Mouse (Mus musculus): ENCODE data around the gene Tars. TPM values are rescaled to one million over a fixed set of nuclear protein-coding genes. Genes with fewer than 3 reads are reported as not detected.

Gene Tars
- total RNA-seq, 1 experiment: 100 TPM

DNA sequence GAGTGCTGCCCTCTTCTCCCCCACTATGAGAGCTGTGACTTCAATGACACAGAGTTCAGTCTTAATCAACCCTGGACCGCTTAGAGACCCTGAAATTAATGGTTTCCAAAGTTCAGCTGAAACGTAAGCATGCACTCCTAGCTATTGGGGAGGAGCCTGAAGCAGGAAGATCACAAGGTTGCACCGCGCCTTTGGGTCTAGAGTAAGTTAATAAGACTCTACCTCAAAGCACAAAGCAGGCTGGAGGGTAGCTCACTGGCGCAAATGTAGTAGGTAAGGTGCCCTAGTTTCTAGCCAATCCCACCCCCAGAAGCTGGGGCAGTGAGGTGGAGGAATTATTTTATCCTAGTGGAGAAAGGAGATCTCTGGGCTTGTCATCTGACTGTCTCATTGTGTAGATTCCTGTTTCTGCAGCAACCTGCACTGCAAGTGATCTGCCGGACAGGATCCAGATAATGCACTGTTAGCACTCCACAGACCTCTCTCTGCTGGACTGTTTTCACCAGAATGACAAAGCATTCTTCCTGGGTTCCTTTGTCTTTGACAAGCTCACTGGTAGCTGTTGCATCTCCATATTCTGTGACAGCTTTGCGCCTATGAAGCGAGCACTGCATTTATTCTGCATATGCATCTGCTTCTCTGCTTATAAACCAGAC lies 19.9 kb downstream of the Tars start:
- Histone ChIP-seq H3K27ac (ENCODE audit: insufficient read depth, low read depth, low read length, poor library complexity, severe bottlenecking) (no peak overlapping the region), H3K9ac (ENCODE audit: insufficient read depth, low read depth, low read length, poor library complexity, severe bottlenecking) (no peak overlapping the region), H3K9me3 (ENCODE audit: control insufficient read depth, insufficient read depth, low read depth, low read length) (no peaks in the 10 kb centered on the region), H3K4me3 (ENCODE audit: insufficient read depth in 1 of 2, low read depth in 1 of 2, low read length in 2 of 2, poor library complexity in 1 of 2, severe bottlenecking in 1 of 2) (no peak overlapping the region), H3K4me1 (ENCODE audit: control insufficient read depth in 2 of 2, insufficient read depth in 2 of 2, low read length in 2 of 2, poor library complexity in 1 of 2) (no peaks in the 10 kb centered on the region), H3K36me3 (ENCODE audit: control insufficient read depth, insufficient read depth, low read length, poor library complexity, severe bottlenecking) (peaks cover 10% of the 10 kb centered on the region)
- no peak for DNase-seq (ENCODE audit: low read depth, low spot score)
- no peak for TF ChIP-seq ZC3H11A (IDR thresholded peaks at IDR 0.05; ENCODE audit: borderline replicate concordance, low read depth, low read length)
- no peak for TF ChIP-seq HCFC1 (IDR thresholded peaks at IDR 0.05; ENCODE audit: borderline replicate concordance, insufficient read depth, low read length)
- TF ChIP-seq ZNF384 (IDR thresholded peaks at IDR 0.05; ENCODE audit: low read depth, low read length): no peak
- TF ChIP-seq MAFK (IDR thresholded peaks at IDR 0.05; ENCODE audit: insufficient read depth, low read depth, low read length): no peak
- no peak for TF ChIP-seq CHD2 (IDR thresholded peaks at IDR 0.05; ENCODE audit: low read depth, low read length)
- in situ Hi-C loops (cut with MboI; ENCODE audit: low sequenced_read_pairs in 2 of 2, unreplicated experiment in 2 of 2): loop anchor here in 1 of 2 experiments (25.0 kb wide), 2 partner anchors 342 to 892 kb away; partner anchors contain the start of genes Brix1, Rad1 and Rxfp3

DNA sequence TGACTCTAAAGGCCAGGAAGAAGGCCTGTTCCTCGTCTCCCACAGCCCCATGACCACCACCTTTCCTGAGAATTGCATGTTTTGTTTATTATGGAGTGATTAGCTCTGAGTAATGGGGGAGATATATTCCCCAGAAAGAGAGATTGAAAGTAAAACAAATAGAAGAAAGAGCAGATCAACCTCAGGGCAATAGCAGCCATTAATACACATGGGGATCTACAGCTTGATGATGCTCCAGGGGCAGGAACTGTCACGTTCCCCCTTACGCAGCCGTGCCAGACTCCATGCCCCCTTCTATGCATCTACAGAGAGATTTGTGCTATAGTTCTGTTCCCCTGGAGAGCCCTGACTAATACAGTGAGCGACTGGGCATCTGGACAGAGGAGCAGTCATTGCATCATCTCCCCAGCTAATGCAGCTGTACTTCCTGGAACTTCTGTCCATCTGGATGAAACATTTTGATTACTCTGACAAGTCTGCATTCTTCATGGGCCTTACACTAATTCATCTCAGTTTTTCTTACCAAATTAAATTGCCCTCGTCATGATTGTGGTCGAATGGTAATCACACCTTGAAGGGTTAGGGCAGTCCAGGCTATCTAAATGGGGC lies 28.9 kb downstream of the Tars start:
- H3K36me3 ChIP-seq (ENCODE audit: control insufficient read depth, insufficient read depth, low read length, poor library complexity, severe bottlenecking): no peaks in the 10 kb centered on the region
- H3K4me1 ChIP-seq (ENCODE audit: control insufficient read depth in 2 of 2, insufficient read depth in 2 of 2, low read length in 2 of 2, poor library complexity in 1 of 2): no peaks in the 10 kb centered on the region
- no peak overlapping the region for H3K4me3 ChIP-seq (ENCODE audit: insufficient read depth in 1 of 2, low read depth in 1 of 2, low read length in 2 of 2, poor library complexity in 1 of 2, severe bottlenecking in 1 of 2)
- DNase-seq (ENCODE audit: low read depth, low spot score): no peak
- H3K9ac ChIP-seq (ENCODE audit: insufficient read depth, low read depth, low read length, poor library complexity, severe bottlenecking): no peak overlapping the region
- in situ Hi-C loops (cut with MboI; ENCODE audit: low sequenced_read_pairs in 2 of 2, unreplicated experiment in 2 of 2): no loop called here
- no peak for TF ChIP-seq ZNF384 (IDR thresholded peaks at IDR 0.05; ENCODE audit: low read depth, low read length)
- no peak for TF ChIP-seq HCFC1 (IDR thresholded peaks at IDR 0.05; ENCODE audit: borderline replicate concordance, insufficient read depth, low read length)
- no peak for TF ChIP-seq CHD2 (IDR thresholded peaks at IDR 0.05; ENCODE audit: low read depth, low read length)
- TF ChIP-seq ZC3H11A (IDR thresholded peaks at IDR 0.05; ENCODE audit: borderline replicate concordance, low read depth, low read length): no peak
- TF ChIP-seq MAFK (IDR thresholded peaks at IDR 0.05; ENCODE audit: insufficient read depth, low read depth, low read length): no peak
- no peaks in the 10 kb centered on the region for H3K9me3 ChIP-seq (ENCODE audit: control insufficient read depth, insufficient read depth, low read depth, low read length)
- H3K27ac ChIP-seq (ENCODE audit: insufficient read depth, low read depth, low read length, poor library complexity, severe bottlenecking): no peak overlapping the region

DNA sequence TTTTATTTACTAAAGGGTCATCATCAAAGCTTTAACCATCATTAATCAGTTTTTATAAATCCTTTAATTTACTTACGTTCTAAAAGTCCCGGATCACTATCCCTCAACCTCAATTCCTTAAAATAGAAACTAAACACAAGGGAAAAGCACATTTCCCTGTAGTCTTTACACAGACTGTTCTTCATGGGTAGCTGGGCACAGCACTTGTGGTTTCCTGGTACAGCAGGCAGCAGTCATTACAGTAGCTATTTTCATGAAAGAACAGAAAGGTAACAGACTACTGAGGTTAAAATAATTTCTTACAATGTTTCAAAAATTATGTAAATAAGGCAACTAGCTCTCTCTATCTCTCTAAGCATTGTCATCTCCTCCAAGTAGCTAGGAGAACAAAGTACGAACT lies 29.9 kb downstream of the Tars start:
- H3K9me3 ChIP-seq (ENCODE audit: control insufficient read depth, insufficient read depth, low read depth, low read length): no peaks in the 10 kb centered on the region
- H3K27ac ChIP-seq (ENCODE audit: insufficient read depth, low read depth, low read length, poor library complexity, severe bottlenecking): no peak overlapping the region
- H3K9ac ChIP-seq (ENCODE audit: insufficient read depth, low read depth, low read length, poor library complexity, severe bottlenecking): no peak overlapping the region
- in situ Hi-C loops (cut with MboI; ENCODE audit: low sequenced_read_pairs in 2 of 2, unreplicated experiment in 2 of 2): no loop called here
- H3K4me1 ChIP-seq (ENCODE audit: control insufficient read depth in 2 of 2, insufficient read depth in 2 of 2, low read length in 2 of 2, poor library complexity in 1 of 2): no peaks in the 10 kb centered on the region
- DNase-seq (ENCODE audit: low read depth, low spot score): no peak
- TF ChIP-seq ZC3H11A (IDR thresholded peaks at IDR 0.05; ENCODE audit: borderline replicate concordance, low read depth, low read length) (no peak), MAFK (IDR thresholded peaks at IDR 0.05; ENCODE audit: insufficient read depth, low read depth, low read length) (no peak), ZNF384 (IDR thresholded peaks at IDR 0.05; ENCODE audit: low read depth, low read length) (no peak), HCFC1 (IDR thresholded peaks at IDR 0.05; ENCODE audit: borderline replicate concordance, insufficient read depth, low read length) (no peak), CHD2 (IDR thresholded peaks at IDR 0.05; ENCODE audit: low read depth, low read length) (no peak)
- H3K4me3 ChIP-seq (ENCODE audit: insufficient read depth in 1 of 2, low read depth in 1 of 2, low read length in 2 of 2, poor library complexity in 1 of 2, severe bottlenecking in 1 of 2): no peak overlapping the region
- H3K36me3 ChIP-seq (ENCODE audit: control insufficient read depth, insufficient read depth, low read length, poor library complexity, severe bottlenecking): no peaks in the 10 kb centered on the region

DNA sequence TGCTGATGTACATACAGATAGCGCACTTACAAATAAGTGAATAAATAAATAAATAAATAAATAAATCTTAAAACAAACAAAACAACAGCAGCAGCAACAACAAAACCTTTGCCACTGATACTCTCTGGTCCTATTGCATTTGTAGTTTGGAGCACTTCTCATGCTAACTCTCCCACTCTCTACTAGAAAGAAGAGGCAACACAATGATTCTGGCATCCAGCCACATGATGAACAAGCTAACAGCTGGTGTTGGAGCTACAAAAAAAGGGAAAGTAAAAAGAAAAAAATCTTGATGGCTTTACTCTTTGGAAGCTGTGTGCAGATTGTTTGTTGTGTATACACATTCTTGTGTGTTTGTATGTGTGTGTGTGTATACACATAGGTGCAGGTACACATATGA lies 34.7 kb downstream of the Tars start:
- Histone ChIP-seq H3K9me3 (ENCODE audit: control insufficient read depth, insufficient read depth, low read depth, low read length) (no peaks in the 10 kb centered on the region), H3K9ac (ENCODE audit: insufficient read depth, low read depth, low read length, poor library complexity, severe bottlenecking) (no peak overlapping the region), H3K4me1 (ENCODE audit: control insufficient read depth in 2 of 2, insufficient read depth in 2 of 2, low read length in 2 of 2, poor library complexity in 1 of 2) (no peaks in the 10 kb centered on the region), H3K36me3 (ENCODE audit: control insufficient read depth, insufficient read depth, low read length, poor library complexity, severe bottlenecking) (no peaks in the 10 kb centered on the region), H3K27ac (ENCODE audit: insufficient read depth, low read depth, low read length, poor library complexity, severe bottlenecking) (no peak overlapping the region), H3K4me3 (ENCODE audit: insufficient read depth in 1 of 2, low read depth in 1 of 2, low read length in 2 of 2, poor library complexity in 1 of 2, severe bottlenecking in 1 of 2) (no peak overlapping the region)
- no peak for DNase-seq (ENCODE audit: low read depth, low spot score)
- in situ Hi-C loops (cut with MboI; ENCODE audit: low sequenced_read_pairs in 2 of 2, unreplicated experiment in 2 of 2): no loop called here
- TF ChIP-seq ZNF384 (IDR thresholded peaks at IDR 0.05; ENCODE audit: low read depth, low read length) (no peak), HCFC1 (IDR thresholded peaks at IDR 0.05; ENCODE audit: borderline replicate concordance, insufficient read depth, low read length) (no peak), CHD2 (IDR thresholded peaks at IDR 0.05; ENCODE audit: low read depth, low read length) (no peak), ZC3H11A (IDR thresholded peaks at IDR 0.05; ENCODE audit: borderline replicate concordance, low read depth, low read length) (no peak), MAFK (IDR thresholded peaks at IDR 0.05; ENCODE audit: insufficient read depth, low read depth, low read length) (no peak)
